ENCODE assay signal across 13 mouse cellular contexts in the genomic region with DNA sequence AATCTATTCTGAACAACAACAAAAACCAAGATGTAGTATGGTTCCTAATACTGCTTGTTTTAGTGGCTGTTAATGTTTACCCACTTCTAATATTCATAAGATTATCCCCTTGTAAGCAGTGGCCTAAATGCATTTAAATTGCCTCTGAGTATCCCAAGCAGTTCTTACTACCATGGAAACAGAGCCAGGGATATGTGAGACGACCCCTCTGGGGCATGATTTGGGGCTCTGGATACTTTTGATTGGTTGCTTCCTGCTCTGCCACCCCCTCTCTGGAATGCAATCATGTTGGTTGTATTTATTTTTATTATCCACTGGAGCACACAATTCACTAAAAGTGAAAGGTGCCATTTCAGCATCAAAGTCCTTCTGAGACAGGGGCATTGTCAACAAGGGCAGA. TPM values are rescaled to one million over a fixed set of nuclear protein-coding genes. Genes with fewer than 3 reads are reported as not detected.
"Had no signal": no experiment of that assay in that cellular context is flagged by ENCODE, and none has a peak within 500 bp of the region (broad histone marks: within the 10 kb centered on the region; RNA-seq: fewer than 3 reads in every experiment).

No protein-coding gene starts in this region.

- H3K27me3 ChIP-seq: limb, embryonic 13.5 days had no signal

- H3K27ac ChIP-seq: limb, embryonic 13.5 days; liver, embryonic 14.5 days; stomach, postnatal 0 days had no signal

- DNase-seq: kidney, adult 18-20 months; kidney, postnatal 14 days; left cerebral cortex, postnatal 4 days; lung, adult 18-20 months; lung, postnatal 36 days; thymus, postnatal 4 days had no signal

- H3K36me3 ChIP-seq: limb, embryonic 13.5 days had no signal

- H3K4me2 ChIP-seq: limb, embryonic 13.5 days had no signal

- H3K9ac ChIP-seq: limb, embryonic 13.5 days; liver, embryonic 14.5 days had no signal

- H3K4me3 ChIP-seq: limb, embryonic 13.5 days had no signal

- H3K9me3 ChIP-seq: limb, embryonic 13.5 days had no signal

RNA-seq across cellular contexts. Expression of gene Gm4756, which starts 50.6 kb away (rescaled TPM):
- polyA plus RNA-seq: kidney, embryonic 14.5 days; large intestine, adult 2 months; limb, embryonic 13.5 days; lung, embryonic 16.5 days; neural tube, embryonic 11.5 days; stomach, postnatal 0 days had no signal
